Mouse (Mus musculus) embryo, embryonic 11.5 days (tissue): Measurements from ENCODE around the gene Gstt1.
"Not testable (repeated sequence)": the region's sequence is repeated elsewhere in the genome, so short reads cannot be mapped to it uniquely, and the experiment has no call there.

Experiments
- DNase-seq: peaks from one replicate; pipeline ENCODE4 v3.0.0-alpha.2; 2012; ENCODE audit warnings: low read depth, low spot score

Gstt1 gene

GRCm38 (mm10) chr10:75798176-75798696, at the start of gene Gstt1:
Gene Gstt1 (minus strand): TSS chr10:75798584.
- DNase-seq = no peak

DNA sequence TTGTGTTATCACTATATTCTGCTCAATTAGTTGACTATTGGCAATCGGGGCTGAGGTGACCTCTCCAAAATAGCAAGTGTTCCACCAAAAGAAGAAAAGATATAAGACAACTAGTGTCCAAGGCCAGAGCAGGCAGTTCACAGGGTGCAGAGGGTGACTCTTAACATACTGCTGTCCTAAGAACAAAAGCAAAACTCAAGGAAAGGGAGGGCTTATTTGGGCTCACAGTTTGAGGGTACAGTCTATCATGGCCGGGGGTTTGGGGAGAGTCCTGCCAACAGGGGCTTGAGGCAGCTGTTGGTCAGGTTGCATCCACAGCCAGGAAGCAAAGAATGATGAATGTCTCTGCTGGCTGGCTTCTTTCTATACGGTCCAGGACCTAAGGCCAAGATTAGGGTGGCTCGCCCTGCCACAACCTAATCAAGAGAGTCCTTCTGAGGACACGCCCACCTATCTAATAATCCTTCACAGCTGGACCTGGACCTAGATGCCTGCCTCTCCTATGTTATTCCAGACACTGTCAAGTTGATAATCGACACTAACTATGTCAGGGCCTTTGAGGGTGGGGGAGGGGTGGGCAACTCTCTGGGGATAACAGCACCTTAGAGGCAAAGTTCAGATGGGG, 47.0 kb upstream of the Gstt1 start:
- DNase-seq = no peak

DNA sequence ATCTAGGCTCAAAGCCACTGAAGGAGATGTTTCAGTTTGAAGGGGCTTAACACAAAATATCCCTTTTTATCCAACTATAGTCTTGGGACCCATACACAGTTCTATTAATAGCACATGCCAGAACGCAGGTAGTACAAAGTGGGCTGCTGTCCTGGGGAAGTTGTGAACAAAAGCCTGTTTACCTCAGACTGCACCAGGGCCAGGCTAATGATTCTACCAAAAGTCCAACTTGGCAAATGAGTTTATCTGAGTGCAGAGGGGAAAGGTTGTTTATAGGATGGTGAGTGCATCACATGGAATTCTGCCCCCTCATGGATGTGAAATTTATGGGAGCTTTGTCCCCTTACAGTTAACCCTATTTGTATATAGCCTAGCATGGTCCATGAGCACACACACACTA, 46.4 kb upstream of the Gstt1 start:
- no peak for DNase-seq

DNA sequence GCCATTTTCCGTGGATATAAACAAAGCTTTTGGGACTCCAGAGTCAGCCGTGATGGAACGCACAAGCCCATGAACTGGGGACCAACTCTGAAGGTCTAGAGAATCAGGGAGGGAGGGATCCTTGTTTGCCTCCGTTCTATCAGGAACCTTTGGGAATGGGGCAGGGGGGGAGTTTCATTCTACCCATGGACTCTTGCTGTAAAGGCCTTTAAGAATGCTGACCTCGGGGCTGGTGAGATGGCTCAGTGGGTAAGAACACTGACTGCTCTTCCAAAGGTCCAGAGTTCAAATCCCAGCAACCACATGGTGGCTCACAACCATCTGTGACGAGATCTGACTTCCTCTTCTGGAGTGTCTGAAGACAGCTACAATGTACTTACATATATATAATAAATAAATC, 45.5 kb upstream of the Gstt1 start:
- not testable (repeated sequence) for DNase-seq

GRCm38 (mm10) chr10:75839092-75839491, 40.7 kb upstream of the Gstt1 start:
- DNase-seq = no peak

DNA sequence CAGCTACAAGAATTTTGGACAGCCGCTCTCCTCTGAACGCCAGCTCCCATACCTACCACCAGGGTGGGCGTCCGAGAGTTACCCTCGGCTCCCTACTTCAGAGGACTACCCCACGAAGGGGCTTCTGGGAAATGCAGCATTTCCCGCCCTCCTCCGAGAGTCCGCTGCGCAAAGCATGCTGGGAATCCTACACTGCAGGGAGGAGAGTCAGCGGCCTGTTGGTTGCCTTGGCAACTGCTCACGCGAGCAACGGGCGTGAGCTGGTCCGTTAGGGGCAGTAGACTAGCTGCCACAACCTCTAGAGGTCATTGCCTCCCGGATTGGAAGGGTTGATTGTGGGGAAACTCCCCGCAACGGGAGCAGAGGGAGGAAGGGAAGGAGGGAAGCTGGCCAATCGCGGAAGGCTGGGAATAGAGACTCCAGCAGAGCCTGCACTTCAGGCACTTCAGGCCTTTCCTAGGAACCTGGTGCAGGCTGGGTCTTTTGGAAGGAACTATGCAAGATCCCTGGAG, 38.9 kb upstream of the Gstt1 start, which contains the start of gene Gstt2:
TSS of gene Gstt2 (minus strand) at position 177 of the 512 bp plus-strand sequence.
- DNase-seq = peak; percentile 96

- DNase-seq = no peak
These were observed 37.6 kb upstream of the Gstt1 start for GRCm38 (mm10) chr10:75835761-75836531.

DNA sequence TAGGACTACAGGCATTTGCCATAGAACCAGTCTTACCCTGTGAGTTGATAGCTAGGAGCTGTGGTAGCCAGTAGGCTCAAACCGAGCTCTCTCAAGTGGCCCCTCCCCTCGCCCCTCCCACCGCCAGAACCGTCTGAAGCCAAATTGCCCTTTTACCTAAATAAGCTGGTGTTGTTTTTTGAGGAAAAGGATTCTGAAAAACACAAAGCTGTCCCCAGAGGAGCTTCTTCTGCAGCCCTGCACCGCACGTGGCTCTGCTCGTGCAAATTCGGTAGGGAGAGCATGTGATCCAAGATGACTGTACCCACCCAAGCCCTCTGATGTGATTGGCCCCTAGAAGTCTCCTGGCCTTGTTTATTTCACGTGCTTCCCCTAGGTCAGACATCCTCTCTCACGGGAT, 36.9 kb upstream of the Gstt1 start:
- no peak for DNase-seq

DNA sequence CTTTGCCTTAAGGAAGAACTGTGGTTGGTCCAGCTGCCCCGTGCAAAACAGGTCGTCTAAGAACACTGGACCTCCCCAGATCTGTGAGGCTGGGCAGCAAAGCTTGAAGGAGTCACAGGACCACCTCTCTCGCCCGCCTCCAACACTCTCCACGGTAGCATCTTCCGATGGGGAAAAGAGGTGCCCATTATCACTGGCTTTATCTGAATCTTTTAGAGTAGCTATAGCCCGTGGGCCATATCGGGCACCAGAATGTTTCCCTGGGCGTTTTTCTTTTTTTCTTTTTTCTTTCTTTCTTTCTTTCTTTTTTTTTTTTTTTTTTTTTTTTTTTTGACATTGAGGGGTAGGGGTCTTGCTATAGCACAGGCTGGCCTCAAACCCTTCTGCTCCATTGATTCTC, 36.3 kb upstream of the Gstt1 start:
- DNase-seq = no peak

- peak; percentile 67 for DNase-seq
These were observed 35.9 kb upstream of the Gstt1 start for GRCm38 (mm10) chr10:75834250-75834649.

DNA sequence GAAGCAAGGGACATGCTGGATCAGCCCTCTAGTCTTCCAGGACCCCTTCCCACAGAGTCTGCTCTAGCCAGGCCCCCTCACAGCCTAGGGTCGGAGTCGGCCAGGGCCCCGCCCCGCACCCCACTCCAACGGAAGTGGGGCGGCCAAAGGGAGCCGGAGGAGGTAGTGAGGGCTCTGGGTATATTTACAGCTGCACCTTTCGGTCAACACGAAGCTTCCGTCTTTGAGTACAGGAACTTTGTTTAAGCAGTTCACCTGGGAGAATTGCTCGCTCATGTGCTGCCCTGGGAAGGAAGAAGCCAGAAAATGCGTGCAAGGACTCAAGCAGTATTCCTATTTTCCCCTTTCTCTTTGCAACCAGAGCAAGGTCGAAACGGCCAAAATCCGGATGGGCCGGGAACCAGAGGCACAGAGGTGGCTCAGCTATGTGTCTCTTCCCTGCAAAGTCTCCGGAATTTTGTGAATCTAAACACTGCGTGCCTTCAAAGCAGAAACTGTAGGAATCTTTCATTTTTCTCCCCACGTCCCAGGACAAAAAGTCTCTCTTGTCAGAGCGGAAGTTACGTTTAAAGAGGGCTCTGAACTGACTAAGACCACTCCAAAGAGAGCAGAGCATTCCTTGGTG, 35.2 kb upstream of the Gstt1 start:
- no peak for DNase-seq

DNA sequence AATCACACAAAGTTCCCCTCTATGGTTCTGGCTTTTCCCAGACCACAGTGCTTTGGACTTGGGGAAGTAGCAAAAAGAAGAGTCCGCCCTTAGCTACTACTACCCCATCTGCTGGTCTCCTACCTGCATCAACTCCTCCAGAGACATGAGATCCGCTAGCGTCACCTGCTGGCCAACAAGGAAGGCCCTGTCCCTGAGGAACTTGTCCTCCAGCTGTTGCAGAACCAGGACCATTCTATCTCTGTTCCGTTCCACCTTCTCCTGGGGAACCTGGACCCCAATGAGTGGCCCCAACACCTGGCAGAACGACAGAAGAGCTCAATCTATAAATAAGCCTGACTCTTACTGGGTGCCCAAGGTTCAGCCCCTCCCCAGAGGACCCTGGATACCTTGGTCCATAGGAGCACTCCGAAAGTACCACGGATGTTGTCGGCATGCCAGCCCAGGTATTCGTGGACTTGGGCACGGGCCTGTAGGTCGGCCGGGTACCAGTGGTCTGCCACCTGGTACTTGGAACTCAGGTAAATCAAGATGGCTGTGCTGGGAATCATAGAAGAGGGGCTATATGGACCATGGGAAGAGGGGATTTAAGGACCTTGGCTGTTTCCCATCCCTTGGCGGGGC, 34.0 kb upstream of the Gstt1 start:
- DNase-seq = no peak

- DNase-seq = no peak
These were observed 31.9 kb upstream of the Gstt1 start for GRCm38 (mm10) chr10:75830275-75830670.

GRCm38 (mm10) chr10:75829529-75830274, 31.3 kb upstream of the Gstt1 start:
- no peak for DNase-seq

GRCm38 (mm10) chr10:75828500-75828931, 30.1 kb upstream of the Gstt1 start:
- DNase-seq = no peak

GRCm38 (mm10) chr10:75827668-75828360, 29.4 kb upstream of the Gstt1 start:
- no peak for DNase-seq

GRCm38 (mm10) chr10:75824530-75824929, 26.1 kb upstream of the Gstt1 start:
- DNase-seq = no peak

- no peak for DNase-seq
These were observed 25.4 kb upstream of the Gstt1 start for GRCm38 (mm10) chr10:75823782-75824181.

- no peak for DNase-seq
These were observed 24.1 kb upstream of the Gstt1 start, which contains the start of gene Gstt4 for GRCm38 (mm10) chr10:75822443-75822842. Gene Gstt4 (minus strand): TSS chr10:75822543.

DNA sequence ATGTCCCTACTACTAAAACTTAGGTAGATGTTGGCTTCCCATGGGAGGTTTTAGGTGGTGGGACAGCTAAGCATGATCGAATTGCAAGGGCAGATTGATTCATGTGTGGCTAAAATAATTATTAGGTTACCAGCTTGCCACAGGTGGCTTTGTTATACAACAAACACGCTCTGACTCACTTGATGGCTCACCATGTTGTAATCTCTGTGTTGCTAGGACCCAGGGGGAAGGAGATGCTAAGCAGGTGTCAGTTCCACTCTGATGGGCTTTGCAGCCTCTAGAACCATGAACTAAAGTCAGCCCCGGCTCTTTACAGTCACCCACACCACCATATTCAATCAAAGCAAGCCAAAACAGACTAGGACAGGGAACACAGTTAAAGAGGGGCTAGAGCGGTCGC, 21.5 kb upstream of the Gstt1 start:
- DNase-seq = no peak
